20 mouse cellular contexts compared by ENCODE assay signal in the genomic region with DNA sequence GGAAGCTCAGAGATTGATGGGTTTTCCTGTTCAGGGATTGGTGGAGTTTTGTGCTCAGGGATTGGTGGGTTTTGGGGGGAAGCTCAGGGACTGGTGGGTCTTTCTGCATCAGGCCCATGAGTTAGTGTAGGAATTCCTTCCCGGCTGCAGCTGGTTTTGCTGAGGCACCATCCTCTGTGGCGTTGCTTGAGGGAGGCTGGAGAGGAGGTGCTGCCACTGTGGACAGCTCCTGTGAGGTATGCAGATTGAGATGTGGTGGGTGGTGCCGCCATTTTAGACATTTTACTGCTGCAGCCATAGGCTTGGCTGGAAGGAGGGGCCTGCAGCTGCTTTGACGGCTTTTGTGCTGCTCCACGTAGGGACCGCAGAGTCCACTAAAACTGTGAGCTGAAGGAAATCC. TPM values are rescaled to one million over a fixed set of nuclear protein-coding genes. Genes with fewer than 3 reads are reported as not detected.
DNase-seq lines count a peak whose midpoint lies in the region; ATAC-seq lines count a peak whose summit lies in the region.
"Had no signal": no experiment of that assay in that cellular context is flagged by ENCODE, and none has a peak within 500 bp of the region (broad histone marks: within the 10 kb centered on the region; RNA-seq: fewer than 3 reads in every experiment).

No protein-coding gene starts in this region.

- H3K36me3 ChIP-seq in kidney, embryonic 15.5 days, result no peaks in the 10 kb centered on the region
- H3K36me3 ChIP-seq in forebrain, embryonic 13.5 days (ENCODE audit: poor library complexity, severe bottlenecking), result no peaks in the 10 kb centered on the region
- no peaks in the 10 kb centered on the region for H3K36me3 ChIP-seq in midbrain, embryonic 13.5 days
- H3K36me3 ChIP-seq: embryonic facial prominence, embryonic 13.5 days; intestine, embryonic 15.5 days; limb, embryonic 13.5 days had no signal

- 79% methylated on average over 6 of the region's 6 CpGs for WGBS in kidney, embryonic 15.5 days
- 90% methylated on average over 6 of the region's 6 CpGs for WGBS in forebrain, embryonic 13.5 days
- WGBS in midbrain, embryonic 13.5 days, result 87% methylated on average over 6 of the region's 6 CpGs

- H3K4me2 ChIP-seq in kidney, embryonic 15.5 days, result no peak overlapping the region
- H3K4me2 ChIP-seq in forebrain, embryonic 13.5 days, result no peak overlapping the region
- H3K4me2 ChIP-seq in midbrain, embryonic 13.5 days (replicated peaks), result no peak overlapping the region
- H3K4me2 ChIP-seq: embryonic facial prominence, embryonic 13.5 days; intestine, embryonic 15.5 days; limb, embryonic 13.5 days had no signal

- H3K9me3 ChIP-seq in kidney, embryonic 15.5 days (replicated peaks), result no peaks in the 10 kb centered on the region
- H3K9me3 ChIP-seq in forebrain, embryonic 13.5 days (replicated peaks), result no peaks in the 10 kb centered on the region
- no peaks in the 10 kb centered on the region for H3K9me3 ChIP-seq in midbrain, embryonic 13.5 days
- H3K9me3 ChIP-seq: embryonic facial prominence, embryonic 13.5 days; intestine, embryonic 15.5 days; limb, embryonic 13.5 days had no signal

- ATAC-seq in kidney, embryonic 15.5 days (replicated peaks; ENCODE audit: low FRiP score), result no peak
- no peak for ATAC-seq in forebrain, embryonic 13.5 days
- no peak for ATAC-seq in midbrain, embryonic 13.5 days
- ATAC-seq: activated CD4-positive, CD25-positive, alpha-beta regulatory T cell, adult 4 months; intestine, embryonic 15.5 days had no signal

- peaks cover 41% of the 10 kb centered on the region for H3K4me1 ChIP-seq in kidney, embryonic 15.5 days
- H3K4me1 ChIP-seq in forebrain, embryonic 13.5 days, result peaks cover 39% of the 10 kb centered on the region
- H3K4me1 ChIP-seq in midbrain, embryonic 13.5 days (replicated peaks), result peaks cover 42% of the 10 kb centered on the region

- no peak overlapping the region for H3K4me3 ChIP-seq in kidney, embryonic 15.5 days (replicated peaks)
- no peak overlapping the region for H3K4me3 ChIP-seq in forebrain, embryonic 13.5 days
- no peak overlapping the region for H3K4me3 ChIP-seq in midbrain, embryonic 13.5 days (replicated peaks)
- H3K4me3 ChIP-seq: embryonic facial prominence, embryonic 13.5 days; intestine, embryonic 15.5 days; limb, embryonic 13.5 days had no signal

- H3K27me3 ChIP-seq in kidney, embryonic 15.5 days, result no peaks in the 10 kb centered on the region
- H3K27me3 ChIP-seq in forebrain, embryonic 13.5 days, result no peaks in the 10 kb centered on the region
- H3K27me3 ChIP-seq in midbrain, embryonic 13.5 days, result no peaks in the 10 kb centered on the region
- H3K27me3 ChIP-seq: embryonic facial prominence, embryonic 13.5 days; intestine, embryonic 15.5 days; limb, embryonic 13.5 days had no signal

- no peak overlapping the region for H3K9ac ChIP-seq in kidney, embryonic 15.5 days
- no peak overlapping the region; the same call in 1 of the 2 replicates for H3K9ac ChIP-seq in forebrain, embryonic 13.5 days
- no peak overlapping the region for H3K9ac ChIP-seq in midbrain, embryonic 13.5 days (replicated peaks)
- H3K9ac ChIP-seq: embryonic facial prominence, embryonic 13.5 days; intestine, embryonic 15.5 days; limb, embryonic 13.5 days had no signal

- peak overlapping the region; percentile 61; the same call in 1 of the 2 replicates for H3K27ac ChIP-seq in kidney, embryonic 15.5 days
- H3K27ac ChIP-seq in forebrain, embryonic 13.5 days, result peak overlapping the region; percentile 90; the same call in 1 of the 2 replicates
- peak overlapping the region; percentile 89; the same call in 1 of the 2 replicates for H3K27ac ChIP-seq in midbrain, embryonic 13.5 days
- H3K27ac ChIP-seq: embryonic facial prominence, embryonic 13.5 days; intestine, embryonic 15.5 days had no signal

- DNase-seq in kidney, adult 9 months, result no peak
- peak; percentile 11 for DNase-seq in NIH3T3 (ENCODE audit: low read depth)
- DNase-seq in cerebellum, adult 11 months, result no peak
- no peak for DNase-seq in testis, postnatal 14 days (ENCODE audit: low spot score)
- DNase-seq in cerebellum, adult 9-11 months, result no peak
- DNase-seq: adrenal gland, postnatal 36 days; cerebellum, postnatal 36 days; gastrocnemius, postnatal 14 days; heart, postnatal 10 days; kidney, postnatal 14 days; lung, postnatal 14 days had no signal

RNA-seq across cellular contexts. Expression of a gene that starts 1.1 kb away (rescaled TPM):
- 1.5 and 1.8 TPM in 2 replicates for polyA plus RNA-seq in kidney, embryonic 15.5 days (2015; fragmentation: Nextera tagmentation; extraction: Ambion mirVana)
- polyA plus RNA-seq in forebrain, embryonic 13.5 days (2015; fragmentation: Nextera tagmentation; extraction: Ambion mirVana), result 3.7 and 5.2 TPM in 2 replicates
- polyA plus RNA-seq in midbrain, embryonic 13.5 days (2015; fragmentation: Nextera tagmentation; extraction: Ambion mirVana), result 6.4 and 6.5 TPM in 2 replicates
- polyA plus RNA-seq: liver, embryonic 16.5 days; neural tube, embryonic 11.5 days had no signal

RNA-seq across cellular contexts. Expression of a gene that starts 31.4 kb away (rescaled TPM):
- polyA plus RNA-seq in kidney, embryonic 15.5 days (2015; fragmentation: Nextera tagmentation; extraction: Ambion mirVana), result 0.04 TPM in 1 of 2 replicates, not detected in the other
- 0.08 TPM in 1 of 2 replicates, not detected in the other for polyA plus RNA-seq in forebrain, embryonic 13.5 days (2015; fragmentation: Nextera tagmentation; extraction: Ambion mirVana)
- 0.05 and 0.07 TPM in 2 replicates for polyA plus RNA-seq in midbrain, embryonic 13.5 days (2015; fragmentation: Nextera tagmentation; extraction: Ambion mirVana)
- polyA plus RNA-seq: neural tube, embryonic 11.5 days had no signal

RNA-seq across cellular contexts. Expression of a gene that starts 35.3 kb away (rescaled TPM):
- 220 and 231 TPM in 2 replicates for polyA plus RNA-seq in kidney, embryonic 15.5 days (2015; fragmentation: Nextera tagmentation; extraction: Ambion mirVana)
- 124 and 129 TPM in 2 replicates for polyA plus RNA-seq in forebrain, embryonic 13.5 days (2015; fragmentation: Nextera tagmentation; extraction: Ambion mirVana)
- 179 and 201 TPM in 2 replicates for polyA plus RNA-seq in midbrain, embryonic 13.5 days (2015; fragmentation: Nextera tagmentation; extraction: Ambion mirVana)
